Mouse (Mus musculus): ENCODE results near the gene Odf4. TPM values are rescaled to one million over a fixed set of nuclear protein-coding genes. Genes with fewer than 3 reads are reported as not detected.

Gene Odf4
- total RNA-seq, 2 experiments from 2014 or later = 1.7 TPM; not detected in 1

GRCm38 (mm10) chr11:68905665-68906460, 21.0 kb downstream of the Odf4 start:
- DNase-seq (ENCODE audit: low spot score in 2 of 2) = no peak
- intact Hi-C loops (cut with DNase I) = no loop called here

- intact Hi-C loops (cut with DNase I) = no loop called here
Observed at GRCm38 (mm10) chr11:68905138-68905531, 21.7 kb downstream of the Odf4 start.

GRCm38 (mm10) chr11:68904375-68905137, 22.3 kb downstream of the Odf4 start:
- DNase-seq (ENCODE audit: low spot score in 2 of 2) = peak; percentile 77 to 86
- intact Hi-C loops (cut with DNase I) = loop anchor here (1.0 to 5.0 kb wide), 2 partner anchors 63 to 78 kb away; partner anchors contain the start of gene Slc25a35

More at GRCm38 (mm10) chr11:68905138-68905531, 21.7 kb downstream of the Odf4 start:
- DNase-seq (ENCODE audit: low spot score in 2 of 2) = no peak

- DNase-seq (ENCODE audit: low spot score in 2 of 2) = no peak
- intact Hi-C loops (cut with DNase I) = loop anchor here (1.0 to 5.0 kb wide), 3 partner anchors 64 to 133 kb away; partner anchors contain the start of gene Slc25a35
Observed at GRCm38 (mm10) chr11:68903775-68904174, 23.1 kb downstream of the Odf4 start.

GRCm38 (mm10) chr11:68902823-68903222, 24.1 kb downstream of the Odf4 start:
- no peak for DNase-seq (ENCODE audit: low spot score in 2 of 2)
- intact Hi-C loops (cut with DNase I) = loop anchor here (2.0 to 5.0 kb wide), 2 partner anchors 64 to 134 kb away; partner anchors contain the start of gene Slc25a35

GRCm38 (mm10) chr11:68902367-68902766, 24.5 kb downstream of the Odf4 start:
- intact Hi-C loops (cut with DNase I) = loop anchor here (2.0 to 5.0 kb wide), 2 partner anchors 65 to 134 kb away; partner anchors contain the start of gene Slc25a35

GRCm38 (mm10) chr11:68902047-68902364, 24.9 kb downstream of the Odf4 start:
- no peak for DNase-seq (ENCODE audit: low spot score in 2 of 2)
- intact Hi-C loops (cut with DNase I) = loop anchor here (2.0 to 5.0 kb wide), 2 partner anchors 65 to 135 kb away; partner anchors contain the start of gene Slc25a35

More at GRCm38 (mm10) chr11:68902367-68902766, 24.5 kb downstream of the Odf4 start:
- no peak for DNase-seq (ENCODE audit: low spot score in 2 of 2)

- intact Hi-C loops (cut with DNase I) = loop anchor here (1.0 to 5.0 kb wide), 3 partner anchors 48 to 135 kb away; partner anchors contain the start of gene Slc25a35
- DNase-seq (ENCODE audit: low spot score in 2 of 2) = peak; percentile 99
Observed at GRCm38 (mm10) chr11:68901351-68902046, 25.4 kb downstream of the Odf4 start, which contains the start of gene Rpl26. TSS of gene Rpl26 (plus strand) at chr11:68901583.

- intact Hi-C loops (cut with DNase I) = loop anchor here (1.0 to 5.0 kb wide), 2 partner anchors 47 to 67 kb away; partner anchors contain the start of gene Slc25a35
Observed at GRCm38 (mm10) chr11:68900519-68901350, 26.1 kb downstream of the Odf4 start.

GRCm38 (mm10) chr11:68899815-68900214, 27.1 kb downstream of the Odf4 start:
- no peak for DNase-seq (ENCODE audit: low spot score in 2 of 2)
- intact Hi-C loops (cut with DNase I) = loop anchor here (5.0 kb wide), 1 partner anchor 67 kb away; the partner anchor contains the start of gene Slc25a35

More at GRCm38 (mm10) chr11:68900519-68901350, 26.1 kb downstream of the Odf4 start:
- DNase-seq (ENCODE audit: low spot score in 2 of 2) = no peak

- no peak for DNase-seq (ENCODE audit: low spot score in 2 of 2)
- intact Hi-C loops (cut with DNase I) = no loop called here
Observed at GRCm38 (mm10) chr11:68898790-68899189, 28.1 kb downstream of the Odf4 start.

GRCm38 (mm10) chr11:68897838-68898237, 29.0 kb downstream of the Odf4 start:
- intact Hi-C loops (cut with DNase I) = no loop called here
- no peak for DNase-seq (ENCODE audit: low spot score in 2 of 2)

- peak in 1 of 2 experiments; percentile 21 for DNase-seq (ENCODE audit: low spot score in 2 of 2)
- intact Hi-C loops (cut with DNase I) = no loop called here
Observed at GRCm38 (mm10) chr11:68897120-68897519, 29.8 kb downstream of the Odf4 start.

GRCm38 (mm10) chr11:68896247-68896646, 30.6 kb downstream of the Odf4 start:
- intact Hi-C loops (cut with DNase I) = no loop called here

GRCm38 (mm10) chr11:68893911-68894464, 32.9 kb downstream of the Odf4 start:
- intact Hi-C loops (cut with DNase I) = no loop called here
- DNase-seq (ENCODE audit: low spot score in 2 of 2) = no peak

More at GRCm38 (mm10) chr11:68896247-68896646, 30.6 kb downstream of the Odf4 start:
- DNase-seq (ENCODE audit: low spot score in 2 of 2) = no peak

- intact Hi-C loops (cut with DNase I) = no loop called here
- no peak for DNase-seq (ENCODE audit: low spot score in 2 of 2)
Observed at GRCm38 (mm10) chr11:68892233-68892832, 34.5 kb downstream of the Odf4 start.

- intact Hi-C loops (cut with DNase I) = no loop called here
- no peak for DNase-seq (ENCODE audit: low spot score in 2 of 2)
Observed at GRCm38 (mm10) chr11:68891823-68892222, 35.1 kb downstream of the Odf4 start.

GRCm38 (mm10) chr11:68890625-68891024, 36.3 kb downstream of the Odf4 start:
- DNase-seq (ENCODE audit: low spot score in 2 of 2) = no peak
- intact Hi-C loops (cut with DNase I) = no loop called here
